Mouse (Mus musculus) ES-Bruce4 (cell line): ENCODE results near the gene Foxp1.

Experiments used
- CTCF ChIP-seq: IDR thresholded peaks from one replicate; pipeline ENCODE4 v1.8.1; 2011; ENCODE audit warnings: low read depth, low read length
- EP300 ChIP-seq: IDR thresholded peaks from 2 replicates; pipeline ENCODE4 v1.6.1; 2011; ENCODE audit warnings: low read depth, low read length; ENCODE audit not compliant: insufficient read depth

DNA sequence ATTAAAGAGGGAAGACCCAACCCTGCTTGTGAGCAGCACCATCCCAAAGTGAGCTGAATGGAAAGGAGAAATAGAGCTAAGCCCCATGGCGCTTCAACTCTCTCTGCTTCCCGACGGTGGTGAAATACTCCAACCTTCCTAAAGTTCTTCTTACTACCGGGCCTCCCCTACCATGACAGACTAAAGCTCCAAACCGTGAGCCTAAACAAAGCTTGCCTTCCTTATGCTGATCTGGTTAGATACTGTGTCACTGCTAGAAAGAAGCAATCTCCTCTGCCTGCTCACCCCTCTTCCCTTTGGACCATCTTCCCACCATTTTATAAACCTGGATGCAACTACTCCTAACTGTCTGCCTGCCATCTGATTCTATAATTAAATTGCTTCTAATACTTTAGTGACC lies 338.5 kb downstream of the Foxp1 start:
- TF ChIP-seq EP300, result no peak
- TF ChIP-seq CTCF, result no peak
